Mouse (Mus musculus): ENCODE results near the gene Ddr2. TPM values are rescaled to one million over a fixed set of nuclear protein-coding genes. Genes with fewer than 3 reads are reported as not detected.
A peak's percentile ranks its signal among the peaks of the same experiment; 100 is the strongest.

The Ddr2 gene
- total RNA-seq, 2 experiments from 2014 or later, result 4.7 to 5.0 TPM

DNA sequence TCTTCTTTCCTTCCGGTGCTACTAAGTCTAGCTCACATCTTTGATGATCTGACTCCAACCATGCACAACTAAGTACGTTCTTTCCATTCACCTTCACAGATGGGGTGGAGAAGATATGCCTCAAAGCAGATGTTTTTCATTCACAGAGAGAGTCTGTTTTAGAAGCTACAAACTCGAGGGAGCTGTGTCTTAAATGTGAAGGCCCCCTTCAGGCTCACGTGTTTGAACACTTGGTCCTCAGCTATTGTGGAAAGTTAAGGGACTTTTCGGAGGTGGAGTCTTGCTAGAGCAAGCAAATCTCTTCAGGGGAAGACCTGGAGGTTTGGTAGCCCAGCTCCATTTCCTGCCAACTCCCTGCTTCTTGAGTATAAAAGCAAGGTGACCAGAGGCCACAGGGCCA is 34.2 kb downstream of the Ddr2 start:
- no peak for DNase-seq (ENCODE audit: low spot score in 2 of 2)

GRCm38 (mm10) chr1:170073768-170074167 is 36.8 kb downstream of the Ddr2 start:
- Histone ChIP-seq H3K27ac (no peak overlapping the region), H3K4me3 (no peak overlapping the region)
- no peak for TF ChIP-seq CTCF (conservative IDR thresholded peaks at IDR 0.05)
- no peak for DNase-seq (ENCODE audit: low spot score in 2 of 2)

More for the DNA sequence above, 34.2 kb downstream of the Ddr2 start:
- no peak for TF ChIP-seq CTCF (conservative IDR thresholded peaks at IDR 0.05)
- H3K4me3 ChIP-seq, result no peak overlapping the region
- no peak overlapping the region for H3K27ac ChIP-seq

DNA sequence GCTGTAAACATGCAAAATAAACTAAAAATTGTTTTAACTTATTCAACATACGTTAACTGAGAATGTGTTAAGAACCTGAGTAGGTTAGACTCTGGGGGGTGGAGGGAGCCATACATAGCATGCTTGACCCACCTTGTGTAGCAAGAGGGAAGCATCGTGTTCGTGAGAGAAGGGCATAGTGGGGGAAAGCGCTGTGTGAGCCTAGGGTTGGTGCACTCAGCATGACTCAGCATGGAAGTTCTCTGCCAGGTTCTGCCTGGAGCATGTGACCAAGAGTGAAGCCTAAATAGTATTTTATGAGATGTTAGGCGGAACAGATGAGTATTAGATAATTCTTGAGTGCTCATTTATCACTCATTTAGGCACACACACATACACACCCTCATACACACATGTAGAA is 41.4 kb downstream of the Ddr2 start:
- Histone ChIP-seq H3K4me3 (no peak overlapping the region), H3K27ac (no peak overlapping the region)
- no peak for DNase-seq (ENCODE audit: low spot score in 2 of 2)
- TF ChIP-seq CTCF (conservative IDR thresholded peaks at IDR 0.05), result no peak

DNA sequence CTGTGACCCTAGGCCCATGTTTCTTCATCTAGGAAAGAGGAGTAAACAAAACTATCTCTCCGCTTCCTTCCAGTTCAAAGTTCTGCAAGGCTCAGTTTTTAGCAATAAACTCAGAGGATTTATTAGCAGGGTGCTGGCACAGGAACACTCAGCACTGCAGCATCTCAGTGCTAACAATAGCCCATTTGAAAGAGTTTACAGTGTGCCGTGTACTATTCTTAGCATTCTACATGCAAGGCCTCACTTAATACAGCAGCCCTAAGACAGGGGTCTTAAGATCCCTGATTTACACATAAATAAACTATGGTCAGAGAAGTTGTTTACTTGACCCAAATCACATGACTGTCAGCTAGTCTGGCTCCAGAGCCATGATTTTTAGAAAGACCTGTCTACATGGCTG is 44.6 kb downstream of the Ddr2 start:
- TF ChIP-seq CTCF (conservative IDR thresholded peaks at IDR 0.05), result no peak
- H3K27ac ChIP-seq, result no peak overlapping the region
- H3K4me3 ChIP-seq, result no peak overlapping the region
- DNase-seq (ENCODE audit: low spot score in 2 of 2), result no peak

GRCm38 (mm10) chr1:170065009-170065408 is 45.6 kb downstream of the Ddr2 start:
- Histone ChIP-seq H3K27ac (no peak overlapping the region), H3K4me3 (no peak overlapping the region)
- TF ChIP-seq CTCF (conservative IDR thresholded peaks at IDR 0.05), result no peak
- no peak for DNase-seq (ENCODE audit: low spot score in 2 of 2)

DNA sequence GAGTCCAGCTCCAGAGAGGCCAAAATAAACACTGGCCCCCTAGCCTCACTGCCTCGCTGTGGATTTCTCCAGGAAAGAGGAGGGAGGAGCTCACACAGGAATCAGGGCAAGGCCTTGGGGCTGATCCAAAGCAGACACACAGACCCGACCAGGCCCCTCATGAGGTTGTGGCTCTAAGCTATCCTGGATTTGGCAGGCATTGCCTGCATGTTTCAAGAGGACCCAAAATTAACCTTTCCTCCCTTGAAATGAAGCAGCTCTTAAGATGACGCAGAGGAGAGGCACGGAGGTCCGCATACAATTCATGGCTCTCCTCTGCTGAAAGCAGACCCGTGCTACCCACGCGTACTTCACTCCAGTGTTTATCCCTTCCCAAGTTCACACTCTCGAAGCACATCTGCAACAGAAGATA is 46.5 kb downstream of the Ddr2 start:
- Histone ChIP-seq H3K27ac (no peak overlapping the region), H3K4me3 (no peak overlapping the region)
- TF ChIP-seq CTCF (conservative IDR thresholded peaks at IDR 0.05), result no peak
- no peak for DNase-seq (ENCODE audit: low spot score in 2 of 2)

DNA sequence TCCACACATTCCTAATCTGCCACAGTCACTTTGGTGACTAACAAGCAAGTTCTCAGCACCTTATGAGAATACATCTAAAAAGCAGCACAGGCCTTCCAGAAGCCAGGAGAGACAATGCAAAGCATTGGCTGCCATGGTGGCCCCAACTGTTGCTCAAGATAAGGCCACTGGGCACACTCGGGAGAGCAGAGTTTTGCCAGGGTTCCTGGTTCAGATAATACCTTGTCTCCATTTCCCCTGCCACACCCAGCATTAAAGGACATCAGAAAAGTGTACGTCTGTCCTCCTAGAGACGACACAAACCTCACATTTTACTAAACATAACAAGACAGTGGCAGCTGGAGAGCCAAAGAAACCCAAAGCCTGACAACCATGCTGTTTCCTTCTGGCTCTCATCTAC is 50.3 kb downstream of the Ddr2 start:
- DNase-seq (ENCODE audit: low spot score in 2 of 2), result no peak

GRCm38 (mm10) chr1:170059347-170059746 is 51.2 kb downstream of the Ddr2 start:
- DNase-seq (ENCODE audit: low spot score in 2 of 2), result peak; percentile 20 to 54
- Histone ChIP-seq H3K27ac (no peak overlapping the region), H3K4me3 (no peak overlapping the region)
- peak; percentile 11 for TF ChIP-seq CTCF (conservative IDR thresholded peaks at IDR 0.05)

More for the DNA sequence above, 50.3 kb downstream of the Ddr2 start:
- no peak overlapping the region for H3K4me3 ChIP-seq
- H3K27ac ChIP-seq, result no peak overlapping the region
- TF ChIP-seq CTCF (conservative IDR thresholded peaks at IDR 0.05), result no peak

DNA sequence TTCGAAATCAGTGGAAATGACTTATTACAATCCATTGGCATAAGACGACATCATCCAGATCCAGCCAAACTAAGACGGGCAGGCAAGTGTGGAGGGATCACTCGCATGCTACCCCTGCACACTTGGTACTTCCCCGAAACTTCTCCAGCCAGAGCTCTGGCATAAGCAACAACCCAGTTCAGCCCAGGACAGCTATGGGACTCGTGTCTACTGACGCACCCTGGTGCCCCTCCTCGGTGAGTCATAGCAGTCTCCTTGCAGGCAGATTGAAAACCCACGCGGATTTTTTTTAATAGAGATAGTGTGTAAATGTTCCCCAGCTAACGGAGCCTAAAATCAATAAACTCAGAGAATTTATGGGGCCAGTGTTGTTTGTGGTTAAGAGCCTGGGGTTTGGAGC is 52.5 kb downstream of the Ddr2 start:
- peak; percentile 14 to 48 for DNase-seq (ENCODE audit: low spot score in 2 of 2)
- Histone ChIP-seq H3K4me3 (no peak overlapping the region), H3K27ac (no peak overlapping the region)
- TF ChIP-seq CTCF (conservative IDR thresholded peaks at IDR 0.05), result no peak

- no peak overlapping the region for H3K4me3 ChIP-seq
- DNase-seq (ENCODE audit: low spot score in 2 of 2), result no peak
Observed at GRCm38 (mm10) chr1:170057607-170058006, 53.0 kb downstream of the Ddr2 start.

DNA sequence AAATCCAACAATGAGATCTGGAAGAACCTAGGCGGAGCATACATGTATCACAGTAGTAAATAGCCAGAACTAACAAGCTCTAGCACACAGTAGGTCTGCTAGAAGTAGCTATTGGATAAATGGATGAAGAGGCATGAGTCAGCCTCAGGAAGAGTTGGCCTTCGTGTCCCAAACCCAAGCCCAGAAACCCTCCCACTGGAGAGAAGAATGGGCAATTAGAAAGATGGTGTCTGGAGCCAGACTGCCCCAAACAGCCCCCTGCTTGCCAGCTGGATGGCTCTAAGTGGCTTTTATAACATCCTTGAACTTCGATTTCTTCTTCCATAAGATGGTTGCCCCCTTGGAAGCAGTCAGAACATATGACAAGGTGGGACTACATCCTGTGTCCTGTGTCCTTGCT is 53.6 kb downstream of the Ddr2 start:
- H3K4me3 ChIP-seq, result no peak overlapping the region
- TF ChIP-seq CTCF (conservative IDR thresholded peaks at IDR 0.05), result no peak
- DNase-seq (ENCODE audit: low spot score in 2 of 2), result no peak
- H3K27ac ChIP-seq, result no peak overlapping the region

More at GRCm38 (mm10) chr1:170057607-170058006, 53.0 kb downstream of the Ddr2 start:
- TF ChIP-seq CTCF (conservative IDR thresholded peaks at IDR 0.05), result no peak
- H3K27ac ChIP-seq, result no peak overlapping the region

GRCm38 (mm10) chr1:170056214-170056613 is 54.3 kb downstream of the Ddr2 start:
- DNase-seq (ENCODE audit: low spot score in 2 of 2), result no peak
- Histone ChIP-seq H3K4me3 (no peak overlapping the region), H3K27ac (no peak overlapping the region)
- no peak for TF ChIP-seq CTCF (conservative IDR thresholded peaks at IDR 0.05)

- Histone ChIP-seq H3K4me3 (no peak overlapping the region), H3K27ac (no peak overlapping the region)
- no peak for TF ChIP-seq CTCF (conservative IDR thresholded peaks at IDR 0.05)
- DNase-seq (ENCODE audit: low spot score in 2 of 2), result no peak
Observed at GRCm38 (mm10) chr1:170052469-170053065, 58.0 kb downstream of the Ddr2 start.

DNA sequence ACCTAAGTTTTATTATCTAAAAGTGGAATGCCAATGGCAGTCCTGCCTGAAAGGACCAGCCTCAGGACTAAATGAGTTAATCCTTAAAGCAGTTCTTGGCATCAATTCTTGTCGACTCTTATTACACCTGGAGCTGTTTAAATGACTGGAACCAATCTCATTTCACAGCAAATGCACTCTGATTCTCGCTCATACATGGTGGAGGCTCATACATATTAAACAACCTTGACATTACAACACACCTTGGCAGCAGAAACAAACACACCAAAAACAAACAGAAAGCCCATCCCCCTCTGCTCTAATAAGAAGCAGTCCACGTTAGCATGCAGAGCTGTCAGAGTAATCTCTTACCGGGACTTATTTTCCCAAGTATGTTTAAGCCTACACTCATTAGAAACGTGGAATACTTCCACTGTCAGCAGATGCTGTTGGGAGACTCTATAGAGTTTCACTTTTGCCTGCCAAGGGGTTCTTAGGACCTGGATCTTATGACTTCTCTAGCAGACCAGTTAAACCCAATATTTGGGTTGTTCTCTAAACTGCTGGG is 58.9 kb downstream of the Ddr2 start:
- DNase-seq (ENCODE audit: low spot score in 2 of 2), result no peak
- Histone ChIP-seq H3K27ac (no peak overlapping the region), H3K4me3 (no peak overlapping the region)
- no peak for TF ChIP-seq CTCF (conservative IDR thresholded peaks at IDR 0.05)

Measured in layer of hippocampus, adult 2 months (tissue).